Comparison of ENCODE assay signal across 11 mouse cellular contexts in genomic region chr14:32956486-32956885, GRCm38 (mm10). TPM values are rescaled to one million over a fixed set of nuclear protein-coding genes. Genes with fewer than 3 reads are reported as not detected.
DNase-seq lines count a peak whose midpoint lies in the region; ATAC-seq and TF ChIP-seq lines count a peak whose summit lies in the region.
"Had no signal": no experiment of that assay in that cellular context is flagged by ENCODE, and none has a peak within 500 bp of the region (broad histone marks: within the 10 kb centered on the region; RNA-seq: fewer than 3 reads in every experiment).

No protein-coding gene starts in this region.

- no peaks in the 10 kb centered on the region for H3K79me2 ChIP-seq in liver, adult 2 months (ENCODE audit: control insufficient read depth, insufficient read depth, low read length)
- no peaks in the 10 kb centered on the region for H3K79me2 ChIP-seq in heart, adult 2 months (replicated peaks; ENCODE audit: control insufficient read depth, insufficient read depth, low read length)

- no peak for TF ChIP-seq POLR2A in liver, adult 2 months (IDR thresholded peaks at IDR 0.05; ENCODE audit: extremely low read depth, insufficient read depth, low read length)
- no peak for TF ChIP-seq POLR2A in heart, adult 2 months (IDR thresholded peaks at IDR 0.05; ENCODE audit: insufficient read depth, low read depth, low read length)

- intact Hi-C loops in heart, adult 2 months (cut with DNase I) = loop anchor here (5.0 kb wide), 1 partner anchor 64 kb away; no protein-coding TSS in a partner anchor
- intact Hi-C loops in left cerebral cortex, postnatal 36 days (cut with DNase I) = no loop called here

- H3K36me3 ChIP-seq in forebrain, embryonic 16.5 days (ENCODE audit: control insufficient read depth, insufficient read depth) = no peaks in the 10 kb centered on the region
- H3K36me3 ChIP-seq in forebrain, embryonic 10.5 days (replicated peaks) = no peaks in the 10 kb centered on the region
- no peaks in the 10 kb centered on the region for H3K36me3 ChIP-seq in liver, adult 2 months (ENCODE audit: control insufficient read depth, insufficient read depth, low read length)
- no peaks in the 10 kb centered on the region for H3K36me3 ChIP-seq in heart, adult 2 months (ENCODE audit: control insufficient read depth, insufficient read depth, low read length)
- H3K36me3 ChIP-seq in lung, embryonic 14.5 days (ENCODE audit: insufficient read depth) = no peaks in the 10 kb centered on the region
- H3K36me3 ChIP-seq: forebrain, embryonic 15.5 days had no signal

- 53% methylated on average over 8 of the region's 8 CpGs for WGBS in forebrain, embryonic 16.5 days
- 85% methylated on average over 8 of the region's 8 CpGs for WGBS in forebrain, embryonic 10.5 days
- 23% methylated on average over 8 of the region's 8 CpGs for WGBS in liver, adult 2 months
- 38% methylated on average over 8 of the region's 8 CpGs for WGBS in heart, adult 2 months
- 14% methylated on average over 8 of the region's 8 CpGs for WGBS in lung, embryonic 14.5 days

- H3K4me1 ChIP-seq in forebrain, embryonic 16.5 days (replicated peaks; ENCODE audit: control insufficient read depth, insufficient read depth, low read length) = no peaks in the 10 kb centered on the region
- peaks cover 23% of the 10 kb centered on the region for H3K4me1 ChIP-seq in forebrain, embryonic 10.5 days
- peaks cover 3% of the 10 kb centered on the region; the same call in 1 of the 2 replicates for H3K4me1 ChIP-seq in liver, adult 2 months (ENCODE audit: control insufficient read depth, insufficient read depth, low read length)
- H3K4me1 ChIP-seq in heart, adult 2 months (ENCODE audit: control insufficient read depth, insufficient read depth, low read length) = peaks cover 10% of the 10 kb centered on the region; the same call in 1 of the 2 replicates
- peaks cover 9% of the 10 kb centered on the region; the same call in 1 of the 2 replicates for H3K4me1 ChIP-seq in lung, embryonic 14.5 days (ENCODE audit: insufficient read depth)

- no peak overlapping the region for H3K9ac ChIP-seq in forebrain, embryonic 16.5 days (replicated peaks; ENCODE audit: low read depth, low read length)
- H3K9ac ChIP-seq in liver, adult 2 months (ENCODE audit: low read depth, low read length) = no peak overlapping the region
- peak overlapping the region; percentile 36; the same call in 1 of the 2 replicates for H3K9ac ChIP-seq in heart, adult 2 months (ENCODE audit: low read depth, low read length)
- no peak overlapping the region for H3K9ac ChIP-seq in lung, embryonic 14.5 days
- H3K9ac ChIP-seq: forebrain, embryonic 15.5 days had no signal

- 0 out of 2 replicates have a peak, but pooled peaks have one; percentile 52 for TF ChIP-seq EP300 in heart, adult 2 months (IDR thresholded peaks at IDR 0.05; ENCODE audit: insufficient read depth, low read depth, low read length)

- no peaks in the 10 kb centered on the region for H3K27me3 ChIP-seq in forebrain, embryonic 16.5 days (replicated peaks; ENCODE audit: control insufficient read depth, insufficient read depth, low read length)
- no peaks in the 10 kb centered on the region for H3K27me3 ChIP-seq in forebrain, embryonic 10.5 days (ENCODE audit: poor library complexity, severe bottlenecking)
- H3K27me3 ChIP-seq in liver, adult 2 months (ENCODE audit: control insufficient read depth, insufficient read depth, low read length) = no peaks in the 10 kb centered on the region
- no peaks in the 10 kb centered on the region for H3K27me3 ChIP-seq in heart, adult 2 months (ENCODE audit: control insufficient read depth, insufficient read depth, low read length)
- H3K27me3 ChIP-seq in lung, embryonic 14.5 days (ENCODE audit: insufficient read depth, low read length) = no peaks in the 10 kb centered on the region
- H3K27me3 ChIP-seq: forebrain, embryonic 15.5 days had no signal

- H3K4me3 ChIP-seq in forebrain, embryonic 16.5 days (replicated peaks; ENCODE audit: low read length) = no peak overlapping the region
- H3K4me3 ChIP-seq in forebrain, embryonic 10.5 days = no peak overlapping the region
- H3K4me3 ChIP-seq in liver, adult 2 months (ENCODE audit: insufficient read depth, low read depth, low read length) = no peak overlapping the region
- no peak overlapping the region for H3K4me3 ChIP-seq in heart, adult 2 months
- H3K4me3 ChIP-seq in lung, embryonic 14.5 days (ENCODE audit: low read depth, low read length) = no peak overlapping the region
- H3K4me3 ChIP-seq: forebrain, embryonic 15.5 days had no signal

- no peak overlapping the region for H3K27ac ChIP-seq in forebrain, embryonic 16.5 days (ENCODE audit: low read length)
- no peak overlapping the region for H3K27ac ChIP-seq in forebrain, embryonic 10.5 days
- no peak overlapping the region for H3K27ac ChIP-seq in liver, adult 2 months (replicated peaks; ENCODE audit: insufficient read depth, low read depth, low read length)
- H3K27ac ChIP-seq in heart, adult 2 months = peak overlapping the region; percentile 48
- H3K27ac ChIP-seq in lung, embryonic 14.5 days (ENCODE audit: low read depth) = 0 out of 2 replicates have a peak overlapping the region, but pooled peaks have one; percentile 42
- H3K27ac ChIP-seq: forebrain, embryonic 15.5 days had no signal

- no peaks in the 10 kb centered on the region for H3K9me3 ChIP-seq in forebrain, embryonic 16.5 days (ENCODE audit: control insufficient read depth, low read length)
- H3K9me3 ChIP-seq in forebrain, embryonic 10.5 days = no peaks in the 10 kb centered on the region
- H3K9me3 ChIP-seq in lung, embryonic 14.5 days (ENCODE audit: low read depth, low read length) = no peaks in the 10 kb centered on the region
- H3K9me3 ChIP-seq: forebrain, embryonic 15.5 days had no signal

- no peak for TF ChIP-seq CTCF in liver, adult 2 months (IDR thresholded peaks at IDR 0.05; ENCODE audit: low read depth, low read length)
- no peak for TF ChIP-seq CTCF in heart, adult 2 months (IDR thresholded peaks at IDR 0.05)
- no peak for TF ChIP-seq CTCF in lung, embryonic 14.5 days (IDR thresholded peaks at IDR 0.05; ENCODE audit: low read depth)

- no peak for DNase-seq in forebrain, embryonic 10.5 days (ENCODE audit: extremely low spot score, low spot score)
- DNase-seq in liver, adult 2 months (ENCODE audit: extremely low read depth, low read depth, low spot score) = peak; percentile 78
- DNase-seq in liver = no peak
- peak; percentile 68 to 79 for DNase-seq in heart, adult 2 months
- peak; percentile 91 for DNase-seq in lung, embryonic 14.5 days
- DNase-seq in spleen, postnatal 14 days (ENCODE audit: low spot score in 2 of 2) = no peak
- DNase-seq in left cerebral cortex, postnatal 36 days (ENCODE audit: low spot score in 2 of 2) = no peak
- DNase-seq: kidney, adult 18-20 months; thymus, postnatal 14 days had no signal

- ATAC-seq in forebrain, embryonic 16.5 days = 0 out of 2 replicates have a peak, but pooled peaks have one; percentile 31
- peak; percentile 94 for ATAC-seq in lung, embryonic 14.5 days (ENCODE audit: insufficient read depth)
- ATAC-seq: forebrain, embryonic 15.5 days had no signal

- H3K4me2 ChIP-seq in forebrain, embryonic 16.5 days (ENCODE audit: low read length) = no peak overlapping the region
- H3K4me2 ChIP-seq in lung, embryonic 14.5 days = no peak overlapping the region
- H3K4me2 ChIP-seq: forebrain, embryonic 15.5 days had no signal

RNA-seq across cellular contexts. Expression of gene Lrrc18, which starts 34.7 kb away (rescaled TPM):
- polyA plus RNA-seq in forebrain, embryonic 16.5 days (2015; fragmentation: Nextera tagmentation; extraction: Ambion mirVana) = 0.13 and 0.15 TPM in 2 replicates
- 0.32 and 0.50 TPM in 2 replicates for polyA plus RNA-seq in forebrain, embryonic 10.5 days (2016; fragmentation: Nextera tagmentation; extraction: Ambion mirVana)
- total RNA-seq in liver, adult 2 months (2014; rRNA removed) = 0.20 and 0.28 TPM in 2 replicates
- polyA plus RNA-seq in liver, adult 2 months (2012; rRNA removed) = 0.07 and 0.14 TPM in 2 replicates
- under 1 TPM; 0.25 to 0.50 TPM for total RNA-seq in heart, adult 2 months (2021)
- polyA plus RNA-seq in heart, adult 2 months (2012; rRNA removed) = 0.55 and 0.61 TPM in 2 replicates
- 0.15 and 0.25 TPM in 2 replicates for polyA plus RNA-seq in lung, embryonic 14.5 days (2014; fragmentation: Nextera tagmentation; extraction: Ambion mirVana)
- under 1 TPM; 0.37 to 0.43 TPM for total RNA-seq in left cerebral cortex, postnatal 36 days (2021)

Comparison
In these comparisons a context has a peak if more than half of its experiments do, and no peak if none do; other contexts are left out.
1. DNase-seq: peak in liver, adult 2 months (single experiment), heart, adult 2 months (2 of 2) and lung, embryonic 14.5 days (single experiment); none in forebrain, embryonic 10.5 days (single experiment), liver (single experiment), spleen, postnatal 14 days (0 of 2) and left cerebral cortex, postnatal 36 days (0 of 2).
2. H3K27ac ChIP-seq: peak in heart, adult 2 months (single experiment) and lung, embryonic 14.5 days (single experiment); none in forebrain, embryonic 16.5 days (single experiment), forebrain, embryonic 10.5 days (single experiment) and liver, adult 2 months (single experiment).